Mouse (Mus musculus) brain, adult 2 months (tissue): ENCODE results near the gene Rnf180.

Experiments used
- DNase-seq: peaks from one replicate; pipeline ENCODE4 v3.0.0; 2011; ENCODE audit warnings: low read depth, low spot score

The Rnf180 gene

GRCm38 (mm10) chr13:105250264-105250663 is 44.4 kb downstream of the Rnf180 start:
- no peak for DNase-seq

- no peak for DNase-seq
Measured at GRCm38 (mm10) chr13:105249599-105249998, 45.0 kb downstream of the Rnf180 start.

- no peak for DNase-seq
Measured at GRCm38 (mm10) chr13:105247691-105248090, 46.9 kb downstream of the Rnf180 start.

- peak; percentile 41 for DNase-seq
Measured at GRCm38 (mm10) chr13:105240810-105241209, 53.8 kb downstream of the Rnf180 start.

- no peak for DNase-seq
Measured at GRCm38 (mm10) chr13:105227126-105227525, 67.5 kb downstream of the Rnf180 start.

GRCm38 (mm10) chr13:105224048-105224447 is 70.6 kb downstream of the Rnf180 start:
- peak; percentile 8 for DNase-seq

GRCm38 (mm10) chr13:105223147-105223546 is 71.5 kb downstream of the Rnf180 start:
- peak; percentile 68 for DNase-seq

- DNase-seq: no peak
Measured at GRCm38 (mm10) chr13:105222016-105222725, 72.4 kb downstream of the Rnf180 start.

GRCm38 (mm10) chr13:105210746-105211145 is 83.9 kb downstream of the Rnf180 start:
- no peak for DNase-seq

- DNase-seq: no peak
Measured at GRCm38 (mm10) chr13:105203851-105204250, 90.8 kb downstream of the Rnf180 start.

- no peak for DNase-seq
Measured at GRCm38 (mm10) chr13:105198658-105199057, 96.0 kb downstream of the Rnf180 start.

- DNase-seq: no peak
Measured at GRCm38 (mm10) chr13:105198028-105198427, 96.6 kb downstream of the Rnf180 start.

- peak; percentile 43 for DNase-seq
Measured at GRCm38 (mm10) chr13:105193583-105193982, 101.0 kb downstream of the Rnf180 start.

GRCm38 (mm10) chr13:105188730-105189129 is 105.9 kb downstream of the Rnf180 start:
- peak; percentile 74 for DNase-seq

GRCm38 (mm10) chr13:105180781-105181180 is 113.8 kb downstream of the Rnf180 start:
- DNase-seq: no peak

- no peak for DNase-seq
Measured at GRCm38 (mm10) chr13:105165441-105165840, 129.2 kb downstream of the Rnf180 start.

- DNase-seq: peak; percentile 51
Measured at GRCm38 (mm10) chr13:105153955-105154354, 140.7 kb downstream of the Rnf180 start.

- DNase-seq: no peak
Measured at GRCm38 (mm10) chr13:105150006-105150405, 144.6 kb downstream of the Rnf180 start.

- DNase-seq: no peak
Measured at GRCm38 (mm10) chr13:105147795-105148418, 146.7 kb downstream of the Rnf180 start.

- DNase-seq: no peak
Measured at GRCm38 (mm10) chr13:105146827-105147226, 147.8 kb downstream of the Rnf180 start.

- no peak for DNase-seq
Measured at GRCm38 (mm10) chr13:105139881-105140280, 154.7 kb downstream of the Rnf180 start.

- DNase-seq: no peak
Measured at GRCm38 (mm10) chr13:105134397-105134796, 160.2 kb downstream of the Rnf180 start.

- peak; percentile 44 for DNase-seq
Measured at GRCm38 (mm10) chr13:105132776-105133175, 161.8 kb downstream of the Rnf180 start.
